Mouse (Mus musculus): Measurements from ENCODE around the gene Ptprh. TPM values are rescaled to one million over a fixed set of nuclear protein-coding genes. Genes with fewer than 3 reads are reported as not detected.
"Not testable (repeated sequence)": the region's sequence is repeated elsewhere in the genome, so short reads cannot be mapped to it uniquely, and the experiment has no call there.

Gene Ptprh
- polyA plus RNA-seq, 1 experiment from 2014 or later = 1.0 TPM

DNA sequence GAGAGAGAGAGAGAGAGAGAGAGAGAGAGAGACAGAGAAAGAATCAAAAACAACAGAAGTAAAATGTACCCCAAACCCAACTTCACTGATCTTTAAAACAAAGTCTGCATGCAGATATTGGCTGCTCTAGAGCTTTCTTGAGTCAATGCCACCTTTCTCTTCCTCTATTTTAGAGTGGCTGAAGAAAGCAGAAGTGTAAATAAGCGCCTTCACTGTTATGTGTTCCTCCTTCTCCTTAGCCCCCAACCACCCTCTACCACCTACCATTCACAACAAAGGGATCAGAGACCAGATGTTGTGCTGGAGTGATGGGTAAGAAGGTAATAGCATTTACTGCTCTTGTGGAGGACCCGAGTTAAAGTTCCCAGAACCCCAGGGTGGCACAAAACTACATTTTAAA lies 31.5 kb downstream of the Ptprh start:
- WGBS = 57% methylated on average over 2 of the region's 2 CpGs
- H3K27ac ChIP-seq (ENCODE audit: low read length) = not testable (repeated sequence)

DNA sequence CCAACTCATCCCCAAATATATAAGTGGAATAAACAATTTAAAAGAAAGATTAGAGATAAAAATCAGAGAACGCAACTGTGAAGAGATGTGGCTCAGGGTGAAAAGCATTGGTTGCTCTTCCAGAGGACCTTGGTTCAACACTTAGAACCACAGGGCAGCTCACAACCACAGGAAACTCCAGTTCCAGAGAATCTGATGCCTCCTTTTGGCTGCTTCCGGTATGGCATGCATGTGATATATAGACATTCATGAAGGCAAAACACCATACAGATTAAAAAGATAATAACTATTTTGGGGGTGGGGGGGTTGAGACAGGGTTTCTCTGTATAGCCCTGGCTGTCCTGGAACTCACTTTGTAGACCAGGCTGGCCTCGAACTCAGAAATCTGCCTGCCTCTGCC lies 41.2 kb downstream of the Ptprh start:
- Histone ChIP-seq H3K9me3 (replicated peaks; ENCODE audit: control insufficient read depth, low read length) (no peaks in the 10 kb centered on the region), H3K36me3 (ENCODE audit: control insufficient read depth, insufficient read depth, low read length) (no peaks in the 10 kb centered on the region), H3K4me2 (ENCODE audit: low read depth, low read length) (no peak overlapping the region), H3K4me1 (ENCODE audit: control insufficient read depth, insufficient read depth, low read length) (no peaks in the 10 kb centered on the region), H3K9ac (ENCODE audit: low read length) (no peak overlapping the region), H3K27me3 (ENCODE audit: control insufficient read depth, insufficient read depth, low read length) (no peaks in the 10 kb centered on the region), H3K27ac (ENCODE audit: low read length) (no peak overlapping the region), H3K4me3 (replicated peaks; ENCODE audit: low read length) (no peak overlapping the region)
- ATAC-seq (ENCODE audit: insufficient read depth, low FRiP score) = no peak
- WGBS = 92% methylated on average over 3 of the region's 3 CpGs

More for the DNA sequence above, 31.5 kb downstream of the Ptprh start:
- H3K36me3 ChIP-seq (ENCODE audit: control insufficient read depth, insufficient read depth, low read length); H3K4me2 ChIP-seq (ENCODE audit: low read depth, low read length); H3K4me3 ChIP-seq (replicated peaks; ENCODE audit: low read length); H3K9ac ChIP-seq (ENCODE audit: low read length); H3K9me3 ChIP-seq (replicated peaks; ENCODE audit: control insufficient read depth, low read length); H3K4me1 ChIP-seq (ENCODE audit: control insufficient read depth, insufficient read depth, low read length); H3K27me3 ChIP-seq (ENCODE audit: control insufficient read depth, insufficient read depth, low read length); ATAC-seq (ENCODE audit: insufficient read depth, low FRiP score): not testable (repeated sequence)

DNA sequence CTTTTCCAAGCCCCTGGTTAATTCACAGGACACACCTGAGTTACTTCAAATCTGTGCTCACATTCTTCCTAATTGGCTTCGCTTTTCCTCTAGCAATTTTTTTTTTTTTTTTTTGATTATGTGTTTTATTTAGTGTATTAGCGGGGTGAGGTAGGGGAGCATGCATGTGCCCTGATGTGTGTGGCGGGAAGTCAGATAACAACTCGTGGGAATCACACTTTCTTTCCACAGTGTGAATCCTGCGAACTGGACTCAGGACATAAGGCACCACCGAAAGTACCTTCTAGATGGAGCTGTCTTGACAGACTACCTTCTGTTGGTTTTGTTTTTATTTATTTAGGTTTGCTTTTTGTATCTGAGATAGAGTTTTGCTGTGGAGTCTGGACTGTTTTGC lies 46.7 kb downstream of the Ptprh start:
- no peak overlapping the region for H3K27ac ChIP-seq (ENCODE audit: low read length)
- no peaks in the 10 kb centered on the region for H3K4me1 ChIP-seq (ENCODE audit: control insufficient read depth, insufficient read depth, low read length)
- no peak overlapping the region for H3K4me2 ChIP-seq (ENCODE audit: low read depth, low read length)
- no peaks in the 10 kb centered on the region for H3K9me3 ChIP-seq (replicated peaks; ENCODE audit: control insufficient read depth, low read length)
- no peak; the same call in 1 of the 2 replicates for ATAC-seq (ENCODE audit: insufficient read depth, low FRiP score)
- 65% methylated on average over 6 of the region's 6 CpGs for WGBS
- H3K36me3 ChIP-seq (ENCODE audit: control insufficient read depth, insufficient read depth, low read length) = no peaks in the 10 kb centered on the region
- H3K4me3 ChIP-seq (replicated peaks; ENCODE audit: low read length) = no peak overlapping the region
- no peaks in the 10 kb centered on the region for H3K27me3 ChIP-seq (ENCODE audit: control insufficient read depth, insufficient read depth, low read length)
- H3K9ac ChIP-seq (ENCODE audit: low read length) = no peak overlapping the region

DNA sequence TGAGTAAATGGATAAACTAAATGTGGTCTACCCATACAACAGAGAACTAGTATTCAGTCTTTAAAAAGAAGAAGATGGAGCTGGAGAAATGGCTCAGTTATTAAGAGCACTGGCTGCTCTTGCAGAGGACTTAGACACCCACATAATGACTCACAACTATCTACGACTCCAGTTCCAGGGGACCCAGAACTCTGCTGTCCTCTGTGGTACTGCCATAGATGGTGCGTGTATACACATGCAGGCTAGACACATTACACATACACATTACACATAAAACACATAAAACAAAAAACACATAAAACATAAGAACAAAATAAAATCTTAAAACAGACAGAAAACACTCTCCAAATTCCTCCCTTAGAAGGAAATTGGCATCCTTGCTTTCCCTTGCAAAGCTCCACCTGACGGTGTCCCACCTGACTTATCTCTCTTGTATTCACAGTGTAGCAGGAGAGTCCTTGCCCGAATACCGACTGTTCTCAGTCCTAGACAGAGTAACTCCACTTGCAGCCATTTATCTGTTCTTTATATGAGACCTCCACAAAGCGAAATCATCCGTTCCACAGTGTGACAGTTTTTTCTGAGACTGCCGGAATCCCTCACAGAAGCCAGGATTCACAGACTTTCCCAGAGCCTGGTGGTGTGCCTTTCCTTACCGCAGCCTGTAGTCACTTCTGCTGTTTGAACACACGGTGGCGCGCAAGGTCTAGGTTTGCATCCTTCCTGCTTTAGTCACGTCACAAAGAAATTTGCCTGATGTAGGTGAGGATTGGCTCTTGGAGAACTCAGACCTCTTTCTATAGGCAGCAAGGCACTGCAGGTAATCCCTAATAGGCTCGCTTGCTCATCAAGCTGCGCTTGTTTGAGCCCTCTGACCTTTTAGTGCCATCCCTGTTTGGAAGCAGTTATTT lies 47.3 kb downstream of the Ptprh start:
- Histone ChIP-seq H3K4me3 (replicated peaks; ENCODE audit: low read length) (no peak overlapping the region), H3K27me3 (ENCODE audit: control insufficient read depth, insufficient read depth, low read length) (no peaks in the 10 kb centered on the region), H3K36me3 (ENCODE audit: control insufficient read depth, insufficient read depth, low read length) (no peaks in the 10 kb centered on the region), H3K27ac (ENCODE audit: low read length) (no peak overlapping the region), H3K9ac (ENCODE audit: low read length) (0 out of 2 replicates have a peak overlapping the region, but pooled peaks have one; percentile 3), H3K9me3 (replicated peaks; ENCODE audit: control insufficient read depth, low read length) (no peaks in the 10 kb centered on the region), H3K4me2 (ENCODE audit: low read depth, low read length) (0 out of 2 replicates have a peak overlapping the region, but pooled peaks have one; percentile 4), H3K4me1 (ENCODE audit: control insufficient read depth, insufficient read depth, low read length) (no peaks in the 10 kb centered on the region)
- WGBS = 16% methylated on average over 15 of the region's 15 CpGs
- ATAC-seq (ENCODE audit: insufficient read depth, low FRiP score) = peak; percentile 89

DNA sequence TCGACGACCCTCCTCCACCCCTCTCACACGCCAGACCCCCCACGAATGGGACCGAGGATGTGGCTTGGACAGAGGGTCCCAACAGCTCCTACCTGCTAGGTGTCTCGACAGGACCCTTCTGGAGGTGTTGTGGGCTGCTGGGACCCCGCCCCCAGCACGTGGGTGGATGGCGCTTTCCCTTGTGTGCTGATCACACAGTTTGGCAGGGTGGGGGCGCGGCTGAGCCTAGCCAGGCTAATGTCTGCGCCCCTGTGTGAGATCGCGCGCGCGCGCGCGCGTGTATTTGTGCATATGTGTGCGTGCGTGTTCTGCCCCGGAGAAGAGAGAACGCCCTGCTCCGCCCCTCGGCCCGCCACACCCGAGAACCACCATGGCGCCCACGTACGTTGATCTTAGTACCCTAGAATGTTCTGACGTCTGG lies 56.6 kb downstream of the Ptprh start, which contains the start of gene Syt5:
Gene Syt5, minus strand, starts transcription at position 321 of the 421 bp plus-strand sequence.
- no peaks in the 10 kb centered on the region for H3K9me3 ChIP-seq (replicated peaks; ENCODE audit: control insufficient read depth, low read length)
- no peaks in the 10 kb centered on the region for H3K27me3 ChIP-seq (ENCODE audit: control insufficient read depth, insufficient read depth, low read length)
- H3K36me3 ChIP-seq (ENCODE audit: control insufficient read depth, insufficient read depth, low read length) = no peaks in the 10 kb centered on the region
- H3K9ac ChIP-seq (ENCODE audit: low read length) = peak within 1 kb of the TSS; percentile 58
- H3K4me2 ChIP-seq (ENCODE audit: low read depth, low read length) = peak within 1 kb of the TSS; percentile 71
- H3K27ac ChIP-seq (ENCODE audit: low read length) = no peak within 1 kb of the TSS
- 5% methylated on average over 33 of the region's 33 CpGs for WGBS
- peak; percentile 46; the same call in 1 of the 2 replicates for ATAC-seq (ENCODE audit: insufficient read depth, low FRiP score)
- peak within 1 kb of the TSS; percentile 40 for H3K4me3 ChIP-seq (replicated peaks; ENCODE audit: low read length)
- peaks cover 10% of the 10 kb centered on the region; the same call in 1 of the 2 replicates for H3K4me1 ChIP-seq (ENCODE audit: control insufficient read depth, insufficient read depth, low read length)

DNA sequence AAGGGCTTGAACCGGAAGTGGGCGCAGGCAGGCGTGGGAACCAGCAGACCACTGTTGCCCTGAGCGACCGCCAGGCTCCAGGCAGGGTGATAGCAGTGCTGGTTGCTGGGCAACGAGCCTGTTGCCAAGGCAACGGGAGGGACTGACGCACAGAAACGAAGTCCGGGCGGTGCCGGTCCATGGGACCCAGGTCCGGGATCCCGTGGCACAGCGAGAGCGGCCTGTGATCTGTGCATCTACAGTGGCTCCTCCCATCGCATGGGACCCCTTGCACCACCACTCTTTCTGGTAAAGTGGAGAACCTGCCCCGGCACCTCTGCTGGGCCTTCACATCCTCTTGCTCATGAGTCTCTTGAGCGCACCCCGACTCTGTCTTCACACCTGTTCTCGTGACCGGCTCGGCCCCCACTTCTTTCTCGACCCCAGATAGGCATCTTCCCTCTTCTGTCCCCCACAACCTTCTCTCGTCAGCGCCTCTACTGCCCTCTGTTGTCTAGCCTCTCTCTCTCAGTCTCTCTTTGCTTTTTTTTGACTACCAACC lies 57.2 kb downstream of the Ptprh start:
- no peaks in the 10 kb centered on the region for H3K36me3 ChIP-seq (ENCODE audit: control insufficient read depth, insufficient read depth, low read length)
- H3K27ac ChIP-seq (ENCODE audit: low read length) = no peak overlapping the region
- H3K4me3 ChIP-seq (replicated peaks; ENCODE audit: low read length) = peak overlapping the region; percentile 40
- H3K9me3 ChIP-seq (replicated peaks; ENCODE audit: control insufficient read depth, low read length) = no peaks in the 10 kb centered on the region
- ATAC-seq (ENCODE audit: insufficient read depth, low FRiP score) = peak; percentile 74
- 0 out of 2 replicates have a peak overlapping the region, but pooled peaks have one; percentile 58 for H3K9ac ChIP-seq (ENCODE audit: low read length)
- WGBS = 1% methylated on average over 26 of the region's 26 CpGs
- H3K4me1 ChIP-seq (ENCODE audit: control insufficient read depth, insufficient read depth, low read length) = peaks cover 10% of the 10 kb centered on the region; the same call in 1 of the 2 replicates
- no peaks in the 10 kb centered on the region for H3K27me3 ChIP-seq (ENCODE audit: control insufficient read depth, insufficient read depth, low read length)
- H3K4me2 ChIP-seq (ENCODE audit: low read depth, low read length) = peak overlapping the region; percentile 71

DNA sequence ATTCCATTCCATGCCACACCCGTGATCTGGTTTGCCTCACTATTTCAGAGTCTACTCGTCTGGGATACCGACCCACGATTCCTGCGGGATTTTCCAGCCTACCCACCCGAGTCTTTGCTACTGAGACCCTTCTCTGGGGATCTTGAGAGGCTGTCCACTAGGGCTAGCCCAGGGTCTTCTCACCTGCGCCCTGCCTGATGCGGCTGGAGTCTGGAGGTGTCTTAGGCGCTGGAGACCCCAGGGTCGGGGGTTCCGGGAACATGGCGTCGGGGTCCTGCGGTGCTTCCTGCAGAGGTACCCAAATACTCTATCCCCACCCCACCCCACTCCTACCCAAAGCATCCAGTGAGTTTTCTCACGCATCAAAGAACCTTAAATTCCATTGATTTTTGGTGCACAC lies 57.8 kb downstream of the Ptprh start:
- 65% methylated on average over 15 of the region's 15 CpGs for WGBS
- H3K27ac ChIP-seq (ENCODE audit: low read length) = no peak overlapping the region
- no peaks in the 10 kb centered on the region for H3K36me3 ChIP-seq (ENCODE audit: control insufficient read depth, insufficient read depth, low read length)
- H3K27me3 ChIP-seq (ENCODE audit: control insufficient read depth, insufficient read depth, low read length) = no peaks in the 10 kb centered on the region
- no peak for ATAC-seq (ENCODE audit: insufficient read depth, low FRiP score)
- no peak overlapping the region for H3K4me2 ChIP-seq (ENCODE audit: low read depth, low read length)
- no peak overlapping the region for H3K9ac ChIP-seq (ENCODE audit: low read length)
- H3K9me3 ChIP-seq (replicated peaks; ENCODE audit: control insufficient read depth, low read length) = no peaks in the 10 kb centered on the region
- peaks cover 10% of the 10 kb centered on the region; the same call in 1 of the 2 replicates for H3K4me1 ChIP-seq (ENCODE audit: control insufficient read depth, insufficient read depth, low read length)
- no peak overlapping the region for H3K4me3 ChIP-seq (replicated peaks; ENCODE audit: low read length)

DNA sequence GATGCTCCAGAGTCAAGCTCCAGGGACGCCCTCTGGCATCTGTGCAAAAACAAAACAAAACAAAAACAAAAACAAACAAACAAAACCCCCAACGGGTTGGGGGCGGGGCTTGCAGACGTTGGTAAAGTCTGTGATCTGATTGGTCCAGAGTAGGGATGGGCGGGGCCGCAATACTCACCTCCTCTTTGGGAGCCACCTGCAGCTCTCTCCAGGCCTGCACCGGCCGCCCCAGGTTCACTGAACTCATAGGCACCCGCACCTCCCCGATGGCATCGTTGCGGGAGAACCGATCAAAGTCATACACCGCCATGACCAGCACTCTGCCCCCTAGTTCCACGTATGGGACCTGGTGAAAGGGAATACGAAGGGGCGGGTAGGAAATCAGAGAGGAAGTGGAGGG lies 61.8 kb downstream of the Ptprh start:
- 40% methylated on average over 17 of the region's 17 CpGs for WGBS
- no peak overlapping the region for H3K9ac ChIP-seq (ENCODE audit: low read length)

DNA sequence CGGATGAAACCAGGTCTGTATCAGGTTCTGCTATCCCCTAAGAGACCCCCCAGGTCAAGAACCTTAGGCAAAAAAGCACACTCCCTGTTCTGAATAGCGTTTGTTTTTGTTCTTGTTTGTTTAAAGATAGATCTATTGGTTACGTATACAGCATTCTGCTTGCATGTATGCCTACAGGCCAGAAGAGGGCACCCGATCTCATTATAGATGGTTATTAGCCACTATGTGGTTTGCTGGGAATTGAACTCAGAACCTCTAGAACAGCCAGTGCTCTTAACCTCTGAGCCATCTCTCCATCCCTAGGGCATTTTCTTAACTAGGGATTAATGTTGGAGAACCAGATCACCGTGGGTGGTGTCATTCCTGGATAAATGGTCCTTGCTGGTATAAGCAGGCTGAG lies 62.5 kb downstream of the Ptprh start:
- ATAC-seq (ENCODE audit: insufficient read depth, low FRiP score) = no peak
- Histone ChIP-seq H3K4me1 (ENCODE audit: control insufficient read depth, insufficient read depth, low read length) (no peaks in the 10 kb centered on the region), H3K4me2 (ENCODE audit: low read depth, low read length) (no peak overlapping the region), H3K36me3 (ENCODE audit: control insufficient read depth, insufficient read depth, low read length) (no peaks in the 10 kb centered on the region), H3K27ac (ENCODE audit: low read length) (no peak overlapping the region), H3K27me3 (ENCODE audit: control insufficient read depth, insufficient read depth, low read length) (no peaks in the 10 kb centered on the region), H3K4me3 (replicated peaks; ENCODE audit: low read length) (no peak overlapping the region), H3K9me3 (replicated peaks; ENCODE audit: control insufficient read depth, low read length) (no peaks in the 10 kb centered on the region), H3K9ac (ENCODE audit: low read length) (no peak overlapping the region)
- WGBS = 60% methylated on average over 5 of the region's 5 CpGs

More for the DNA sequence above, 61.8 kb downstream of the Ptprh start:
- no peak for ATAC-seq (ENCODE audit: insufficient read depth, low FRiP score)
- Histone ChIP-seq H3K4me3 (replicated peaks; ENCODE audit: low read length) (no peak overlapping the region), H3K36me3 (ENCODE audit: control insufficient read depth, insufficient read depth, low read length) (no peaks in the 10 kb centered on the region), H3K4me1 (ENCODE audit: control insufficient read depth, insufficient read depth, low read length) (0 out of 2 replicates have a peak, but pooled peaks cover 7% of the 10 kb centered on the region), H3K27me3 (ENCODE audit: control insufficient read depth, insufficient read depth, low read length) (no peaks in the 10 kb centered on the region), H3K9me3 (replicated peaks; ENCODE audit: control insufficient read depth, low read length) (no peaks in the 10 kb centered on the region), H3K27ac (ENCODE audit: low read length) (no peak overlapping the region), H3K4me2 (ENCODE audit: low read depth, low read length) (no peak overlapping the region)

All from stomach, embryonic 16.5 days (tissue).